Mouse (Mus musculus) kidney, adult 2 months (tissue): ENCODE measurements around the gene Cstad. TPM values are rescaled to one million over a fixed set of nuclear protein-coding genes. Genes with fewer than 3 reads are reported as not detected.

Source experiments
- DNase-seq: peaks from one replicate; pipeline ENCODE4 v3.0.0; 2021
- H3K27ac ChIP-seq: fragments of 200-500 bp; 2 replicates; pipeline ENCODE4 v1.5.1; 2012; ENCODE audit warnings: low read depth, low read length, control low read depth, inconsistent platforms; ENCODE audit not compliant: insufficient read depth
- H3K27me3 ChIP-seq: fragments of 200-500 bp; replicated peaks from 2 replicates; pipeline ENCODE4 v1.6.1; 2012; ENCODE audit warnings: mild to moderate bottlenecking, moderate library complexity, low read length, inconsistent platforms; ENCODE audit not compliant: control insufficient read depth, insufficient read depth
- H3K36me3 ChIP-seq: fragments of 200-500 bp; 2 replicates; pipeline ENCODE4 v1.6.1; 2012; ENCODE audit warnings: mild to moderate bottlenecking, moderate library complexity, low read length, inconsistent platforms; ENCODE audit not compliant: control insufficient read depth, insufficient read depth
- H3K4me1 ChIP-seq: fragments of 200-500 bp; 2 replicates; pipeline ENCODE4 v1.6.1; 2011; ENCODE audit warnings: low read length; ENCODE audit not compliant: control insufficient read depth, insufficient read depth
- H3K4me3 ChIP-seq: fragments of 200-500 bp; 2 replicates; pipeline ENCODE4 v1.5.1; 2011; ENCODE audit warnings: mild to moderate bottlenecking, low read depth, low read length, control low read depth; ENCODE audit not compliant: insufficient read depth
- CTCF ChIP-seq: fragments of 200-500 bp; conservative IDR thresholded peaks from 2 replicates; pipeline ENCODE4 v1.5.1; 2011; ENCODE audit warnings: low read depth, mild to moderate bottlenecking, control low read depth, low read length, moderate library complexity, mixed read lengths; ENCODE audit not compliant: insufficient read depth, insufficient read length
- POLR2A ChIP-seq: fragments of 200-500 bp; IDR thresholded peaks from one replicate; pipeline ENCODE4 v1.6.1; 2011; ENCODE audit warnings: low read depth, low read length, control low read depth
- WGBS: fragments of 180-500 bp; shearing (Covaris S2); methylation state at CpG from one replicate; pipeline ENCODE4 v1.1.7; 2018; 5-methylcytosine and 5-hydroxymethylcytosine counted together
- polyA plus RNA-seq: library from polyadenylated mRNA; depleted of rRNA; stranded (reverse); fragments of >200 nt; gene quantifications from 2 replicates; pipeline ENCODE4 v1.2.3, GENCODE M21; 2012

The Cstad gene
- polyA plus RNA-seq, 1 experiment: 1.2 TPM

GRCm38 (mm10) chr2:30587161-30587560, 7.7 kb upstream of the Cstad start:
- peak; percentile 78 for DNase-seq
- H3K4me3 ChIP-seq: no peak overlapping the region
- no peak for TF ChIP-seq CTCF
- no peak for TF ChIP-seq POLR2A
- H3K4me1 ChIP-seq: peaks cover 15% of the 10 kb centered on the region
- WGBS: 22% methylated on average over 8 of the region's 8 CpGs
- no peak overlapping the region for H3K27ac ChIP-seq
- H3K36me3 ChIP-seq: no peaks in the 10 kb centered on the region
- no peaks in the 10 kb centered on the region for H3K27me3 ChIP-seq

GRCm38 (mm10) chr2:30587671-30588070, 7.2 kb upstream of the Cstad start:
- H3K4me3 ChIP-seq: no peak overlapping the region
- no peaks in the 10 kb centered on the region for H3K36me3 ChIP-seq
- 81% methylated on average over 2 of the region's 2 CpGs for WGBS
- no peak overlapping the region for H3K27ac ChIP-seq
- no peaks in the 10 kb centered on the region for H3K27me3 ChIP-seq
- DNase-seq: no peak
- TF ChIP-seq POLR2A: no peak
- TF ChIP-seq CTCF: no peak
- H3K4me1 ChIP-seq: peaks cover 15% of the 10 kb centered on the region

DNA sequence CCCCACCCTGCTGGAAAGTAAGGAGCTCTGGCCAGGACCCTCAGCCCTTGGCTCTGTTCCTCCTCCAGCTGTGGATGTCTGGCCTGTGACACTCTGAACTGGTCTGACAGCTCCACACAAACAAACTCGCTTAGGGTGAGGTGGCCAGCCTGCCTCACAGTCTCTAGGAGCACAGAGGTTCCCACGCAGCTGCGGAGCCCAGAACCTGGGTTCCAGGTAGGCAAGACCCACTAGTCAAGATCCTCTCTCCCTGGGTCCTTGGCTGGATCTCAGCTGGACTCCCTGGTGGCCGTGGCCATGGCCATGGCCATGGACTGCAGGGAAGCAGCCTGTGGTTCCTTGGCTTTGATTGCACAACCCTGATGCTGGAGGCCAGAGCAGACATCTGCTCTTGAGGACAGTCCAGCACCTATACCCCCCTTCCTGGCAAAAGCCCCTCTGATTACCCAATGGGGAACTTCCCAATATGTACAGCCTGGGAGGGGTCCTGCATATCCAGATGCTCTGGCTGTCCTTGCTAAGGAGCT, 5.8 kb upstream of the Cstad start:
- TF ChIP-seq POLR2A (no peak), CTCF (no peak)
- Histone ChIP-seq H3K27ac (peak overlapping the region; percentile 21; the same call in 1 of the 2 replicates), H3K4me3 (no peak overlapping the region), H3K36me3 (no peaks in the 10 kb centered on the region), H3K27me3 (no peaks in the 10 kb centered on the region), H3K4me1 (peaks cover 15% of the 10 kb centered on the region)
- WGBS: 65% methylated on average over 4 of the region's 4 CpGs
- peak; percentile 45 for DNase-seq

GRCm38 (mm10) chr2:30589781-30590180, 5.1 kb upstream of the Cstad start:
- Histone ChIP-seq H3K4me1 (peaks cover 15% of the 10 kb centered on the region), H3K27ac (0 out of 2 replicates have a peak overlapping the region, but pooled peaks have one; percentile 21), H3K36me3 (no peaks in the 10 kb centered on the region), H3K27me3 (no peaks in the 10 kb centered on the region), H3K4me3 (no peak overlapping the region)
- TF ChIP-seq CTCF (no peak), POLR2A (no peak)
- WGBS: 73% methylated on average over 4 of the region's 4 CpGs
- no peak for DNase-seq

- no peak for TF ChIP-seq POLR2A
- no peak for TF ChIP-seq CTCF
- H3K27ac ChIP-seq: no peak overlapping the region
- peaks cover 15% of the 10 kb centered on the region for H3K4me1 ChIP-seq
- no peak overlapping the region for H3K4me3 ChIP-seq
- peak; percentile 87 for DNase-seq
- WGBS: 6% methylated on average over 3 of the region's 3 CpGs
- H3K36me3 ChIP-seq: no peaks in the 10 kb centered on the region
- H3K27me3 ChIP-seq: no peaks in the 10 kb centered on the region
Observed at GRCm38 (mm10) chr2:30590909-30591308, 3.9 kb upstream of the Cstad start.

DNA sequence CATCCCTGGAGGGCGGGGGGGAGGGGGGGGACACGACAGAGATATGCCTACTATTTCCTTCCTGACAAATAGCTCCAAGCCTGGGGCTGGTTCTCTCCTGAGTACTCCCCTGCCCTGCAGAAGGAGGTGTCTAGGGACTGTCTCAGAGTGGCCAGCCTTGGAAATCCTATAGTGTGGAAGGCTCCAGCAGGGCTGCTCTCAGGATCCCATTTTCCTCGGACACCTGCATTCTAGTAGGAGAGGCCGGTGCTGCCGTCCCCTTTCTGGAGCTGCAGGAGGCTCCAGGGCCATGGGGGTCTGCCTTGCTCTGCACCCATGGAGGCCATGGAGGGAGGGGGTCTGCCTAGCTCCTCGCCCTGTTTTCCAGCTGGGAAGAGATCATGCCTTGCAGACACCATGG, 2.4 kb upstream of the Cstad start:
- Histone ChIP-seq H3K4me1 (peaks cover 5% of the 10 kb centered on the region), H3K36me3 (no peaks in the 10 kb centered on the region), H3K27ac (no peak overlapping the region), H3K27me3 (no peaks in the 10 kb centered on the region), H3K4me3 (no peak overlapping the region)
- TF ChIP-seq CTCF (no peak), POLR2A (no peak)
- no peak for DNase-seq
- 74% methylated on average over 6 of the region's 6 CpGs for WGBS

DNA sequence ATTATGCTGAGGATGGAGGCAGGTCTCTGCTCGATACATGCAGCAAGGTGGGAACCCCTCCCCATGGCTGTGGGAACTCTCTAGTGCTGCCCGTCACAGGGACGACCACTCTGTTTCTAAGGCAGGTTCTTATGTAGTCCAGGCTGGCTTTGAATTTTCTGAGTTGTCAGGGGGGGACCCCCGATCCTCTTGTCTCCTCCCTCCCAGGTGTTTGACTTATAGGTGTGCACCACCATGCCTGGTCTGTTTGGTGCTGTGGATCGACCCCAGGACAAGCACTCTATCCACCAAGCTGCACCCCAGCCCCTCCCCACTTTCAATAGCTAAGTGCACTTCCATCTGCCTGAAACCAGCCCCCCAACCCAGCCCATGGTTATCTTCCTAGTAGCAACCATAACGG, 1.9 kb upstream of the Cstad start:
- Histone ChIP-seq H3K4me3 (no peak overlapping the region), H3K36me3 (no peaks in the 10 kb centered on the region), H3K27me3 (no peaks in the 10 kb centered on the region), H3K27ac (no peak overlapping the region), H3K4me1 (peaks cover 4% of the 10 kb centered on the region; the same call in 1 of the 2 replicates)
- WGBS: 90% methylated on average over 6 of the region's 6 CpGs
- DNase-seq: no peak
- no peak for TF ChIP-seq CTCF
- no peak for TF ChIP-seq POLR2A
